Mouse (Mus musculus) cerebellum, adult 11-12 months (tissue): Measurements from ENCODE around the gene Olfr1191-ps1.
"Not testable (repeated sequence)": the region's sequence is repeated elsewhere in the genome, so short reads cannot be mapped to it uniquely, and the experiment has no call there.

Experiments
- DNase-seq: peaks from one replicate; pipeline ENCODE4 v3.0.0; 2022

Gene Olfr1191-ps1

GRCm38 (mm10) chr2:88640242-88640641 lies at the start of gene Olfr1191-ps1:
Gene Olfr1191-ps1 (plus strand): TSS chr2:88640542.
- not testable (repeated sequence) for DNase-seq

- DNase-seq: no peak
Observed at GRCm38 (mm10) chr2:88648209-88648608, 7.9 kb downstream of the Olfr1191-ps1 start, which contains the start of gene Olfr1192-ps1. Gene Olfr1192-ps1 (plus strand): TSS chr2:88648509.

GRCm38 (mm10) chr2:88675328-88675727 lies 35.0 kb downstream of the Olfr1191-ps1 start, which contains the start of gene Olfr1193:
Gene Olfr1193 (plus strand): TSS chr2:88675628.
- DNase-seq: not testable (repeated sequence)

- DNase-seq: no peak
Observed at GRCm38 (mm10) chr2:88689087-88689486, 48.7 kb downstream of the Olfr1191-ps1 start, which contains the start of gene Olfr1195. Gene Olfr1195 (minus strand): TSS chr2:88689187.
